Mouse (Mus musculus): ENCODE results near the gene Unc93a2.
"Not testable (repeated sequence)": the region's sequence is repeated elsewhere in the genome, so short reads cannot be mapped to it uniquely, and the experiment has no call there.

GRCm38 (mm10) chr17:7359806-7360205 lies 25.5 kb downstream of the Unc93a2 start:
- TF ChIP-seq CTCF (IDR thresholded peaks at IDR 0.05; ENCODE audit: control insufficient read depth, insufficient read depth, insufficient read length); FOSL1 (IDR thresholded peaks at IDR 0.05; ENCODE audit: insufficient read depth, low read length, poor library complexity, severe bottlenecking); MYOD1 (IDR thresholded peaks at IDR 0.05; ENCODE audit: control insufficient read depth, insufficient read length, low read depth); MYOG (IDR thresholded peaks at IDR 0.05; ENCODE audit: control insufficient read depth, extremely low read depth, insufficient read length); MAX (IDR thresholded peaks at IDR 0.05): not testable (repeated sequence)

All from C2C12 (cell line).